In the genomic region with DNA sequence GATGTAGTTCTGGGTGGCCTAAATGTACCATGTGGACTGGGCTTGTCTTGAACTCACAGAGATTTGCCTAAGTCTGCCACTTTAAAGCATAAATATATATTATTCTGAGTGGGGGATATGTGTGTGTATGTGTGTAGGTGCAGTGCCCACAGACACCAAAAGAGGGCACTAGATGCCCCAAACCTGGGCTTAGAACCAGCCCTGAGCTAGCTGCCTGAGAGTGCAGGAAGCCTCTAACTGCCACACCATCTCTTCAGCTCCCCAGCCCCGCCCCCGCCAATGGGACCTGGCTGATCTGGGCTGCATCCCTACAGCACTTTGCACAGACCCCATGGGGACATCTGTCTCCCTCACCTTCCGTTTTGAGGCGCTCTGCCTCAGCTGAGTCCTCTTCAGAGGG, we compare ENCODE assay signal across 11 mouse cellular contexts. TPM values are rescaled to one million over a fixed set of nuclear protein-coding genes. Genes with fewer than 3 reads are reported as not detected.
DNase-seq lines count a peak whose midpoint lies in the region; ATAC-seq and TF ChIP-seq lines count a peak whose summit lies in the region.
"Had no signal": no experiment of that assay in that cellular context is flagged by ENCODE, and none has a peak within 500 bp of the region (broad histone marks: within the 10 kb centered on the region; RNA-seq: fewer than 3 reads in every experiment).

No protein-coding gene starts in this region.

- H3K4me3 ChIP-seq in forebrain, embryonic 14.5 days (ENCODE audit: low read depth, low read length), result no peak overlapping the region
- H3K4me3 ChIP-seq in forebrain, embryonic 15.5 days, result no peak overlapping the region
- H3K4me3 ChIP-seq in midbrain, postnatal 0 days (ENCODE audit: low read depth, low read length), result no peak overlapping the region
- H3K4me3 ChIP-seq in midbrain, embryonic 10.5 days, result no peak overlapping the region
- H3K4me3 ChIP-seq: embryonic facial prominence, embryonic 15.5 days; myocyte had no signal

- H3K4me1 ChIP-seq in forebrain, embryonic 14.5 days (ENCODE audit: control insufficient read depth, insufficient read depth, low read length), result no peaks in the 10 kb centered on the region
- H3K4me1 ChIP-seq in forebrain, embryonic 15.5 days, result no peaks in the 10 kb centered on the region
- H3K4me1 ChIP-seq in midbrain, postnatal 0 days (ENCODE audit: insufficient read depth, low read length), result no peaks in the 10 kb centered on the region
- H3K4me1 ChIP-seq in midbrain, embryonic 10.5 days, result no peaks in the 10 kb centered on the region
- H3K4me1 ChIP-seq: embryonic facial prominence, embryonic 15.5 days had no signal

- H3K9me3 ChIP-seq in forebrain, embryonic 14.5 days (replicated peaks; ENCODE audit: control insufficient read depth, low read length), result no peaks in the 10 kb centered on the region
- H3K9me3 ChIP-seq in forebrain, embryonic 15.5 days, result no peaks in the 10 kb centered on the region
- no peaks in the 10 kb centered on the region for H3K9me3 ChIP-seq in midbrain, postnatal 0 days (ENCODE audit: low read length)
- no peaks in the 10 kb centered on the region for H3K9me3 ChIP-seq in midbrain, embryonic 10.5 days (replicated peaks)
- H3K9me3 ChIP-seq: embryonic facial prominence, embryonic 15.5 days had no signal

- TF ChIP-seq CTCF in midbrain, postnatal 0 days (IDR thresholded peaks at IDR 0.05), result peak; percentile 54

- WGBS in forebrain, embryonic 14.5 days, result 85% methylated on average over 4 of the region's 4 CpGs
- WGBS in forebrain, embryonic 15.5 days, result 95% methylated on average over 4 of the region's 4 CpGs
- WGBS in midbrain, postnatal 0 days, result 85% methylated on average over 4 of the region's 4 CpGs
- 91% methylated on average over 4 of the region's 4 CpGs for WGBS in midbrain, embryonic 10.5 days

- no peak for ATAC-seq in forebrain, embryonic 14.5 days
- no peak; the same call in 1 of the 2 replicates for ATAC-seq in forebrain, embryonic 15.5 days (replicated peaks)
- no peak for ATAC-seq in midbrain, postnatal 0 days (ENCODE audit: low FRiP score)
- ATAC-seq: Patski had no signal

- H3K9ac ChIP-seq in forebrain, embryonic 14.5 days (ENCODE audit: low read length), result no peak overlapping the region
- H3K9ac ChIP-seq in forebrain, embryonic 15.5 days (replicated peaks), result no peak overlapping the region
- no peak overlapping the region for H3K9ac ChIP-seq in midbrain, postnatal 0 days (replicated peaks; ENCODE audit: low read length, poor library complexity, severe bottlenecking)
- H3K9ac ChIP-seq: embryonic facial prominence, embryonic 15.5 days had no signal

- H3K27me3 ChIP-seq in forebrain, embryonic 14.5 days (replicated peaks; ENCODE audit: control insufficient read depth, insufficient read depth, low read length), result no peaks in the 10 kb centered on the region
- no peaks in the 10 kb centered on the region for H3K27me3 ChIP-seq in forebrain, embryonic 15.5 days
- no peaks in the 10 kb centered on the region for H3K27me3 ChIP-seq in midbrain, postnatal 0 days (ENCODE audit: insufficient read depth, low read length)
- no peaks in the 10 kb centered on the region for H3K27me3 ChIP-seq in midbrain, embryonic 10.5 days (ENCODE audit: low read depth, poor library complexity, severe bottlenecking)
- H3K27me3 ChIP-seq: embryonic facial prominence, embryonic 15.5 days; Patski had no signal

- peaks cover 77% of the 10 kb centered on the region for H3K36me3 ChIP-seq in forebrain, embryonic 14.5 days (ENCODE audit: control insufficient read depth, insufficient read depth, low read length)
- H3K36me3 ChIP-seq in forebrain, embryonic 15.5 days, result peaks cover 64% of the 10 kb centered on the region
- H3K36me3 ChIP-seq in midbrain, postnatal 0 days (ENCODE audit: insufficient read depth, low read length), result peaks cover 64% of the 10 kb centered on the region
- peaks cover 97% of the 10 kb centered on the region for H3K36me3 ChIP-seq in midbrain, embryonic 10.5 days

- peak; percentile 23 for DNase-seq in forebrain, embryonic 14.5 days (ENCODE audit: low spot score)
- peak; percentile 21 for DNase-seq in midbrain, postnatal 0 days (ENCODE audit: low spot score)
- DNase-seq in midbrain, embryonic 10.5 days (ENCODE audit: low spot score), result no peak
- peak; percentile 57 for DNase-seq in liver
- peak; percentile 53 for DNase-seq in thymus, postnatal 14 days
- no peak for DNase-seq in right cerebral cortex, postnatal 25 days
- DNase-seq in cerebellum, postnatal 4 days (ENCODE audit: low spot score in 2 of 2), result no peak

- no peak overlapping the region for H3K4me2 ChIP-seq in forebrain, embryonic 14.5 days (ENCODE audit: low read length)
- H3K4me2 ChIP-seq in forebrain, embryonic 15.5 days (replicated peaks), result no peak overlapping the region
- H3K4me2 ChIP-seq in midbrain, postnatal 0 days (ENCODE audit: low read depth, low read length, poor library complexity, severe bottlenecking), result no peak overlapping the region
- H3K4me2 ChIP-seq: embryonic facial prominence, embryonic 15.5 days had no signal

- H3K27ac ChIP-seq in forebrain, embryonic 14.5 days (ENCODE audit: low read depth, low read length), result no peak overlapping the region
- H3K27ac ChIP-seq in forebrain, embryonic 15.5 days (replicated peaks), result no peak overlapping the region
- H3K27ac ChIP-seq in midbrain, postnatal 0 days (ENCODE audit: low read depth, low read length), result no peak overlapping the region
- H3K27ac ChIP-seq in midbrain, embryonic 10.5 days (replicated peaks), result no peak overlapping the region
- H3K27ac ChIP-seq: embryonic facial prominence, embryonic 15.5 days had no signal

RNA-seq across cellular contexts. Expression of a gene that starts 9.3 kb away (rescaled TPM):
- polyA plus RNA-seq in forebrain, embryonic 14.5 days (2014; fragmentation: Nextera tagmentation; extraction: Ambion mirVana), result 304 and 312 TPM in 2 replicates
- 316 and 320 TPM in 2 replicates for polyA plus RNA-seq in forebrain, embryonic 15.5 days (2015; fragmentation: Nextera tagmentation; extraction: Ambion mirVana)
- 216 and 236 TPM in 2 replicates for total RNA-seq in midbrain, postnatal 0 days (2014; rRNA removed)
- 325 and 348 TPM in 2 replicates for polyA plus RNA-seq in midbrain, postnatal 0 days (2015; fragmentation: Nextera tagmentation; extraction: Ambion mirVana)
- 289 and 314 TPM in 2 replicates for polyA plus RNA-seq in midbrain, embryonic 10.5 days (2016; fragmentation: Nextera tagmentation; extraction: Ambion mirVana)

RNA-seq across cellular contexts. Expression of a gene that starts 13.4 kb away (rescaled TPM):
- 20.7 and 26.9 TPM in 2 replicates for polyA plus RNA-seq in forebrain, embryonic 14.5 days (2014; fragmentation: Nextera tagmentation; extraction: Ambion mirVana)
- polyA plus RNA-seq in forebrain, embryonic 15.5 days (2015; fragmentation: Nextera tagmentation; extraction: Ambion mirVana), result 46.3 TPM in 2 replicates
- total RNA-seq in midbrain, postnatal 0 days (2014; rRNA removed), result 115 and 122 TPM in 2 replicates
- 50.2 and 54.7 TPM in 2 replicates for polyA plus RNA-seq in midbrain, postnatal 0 days (2015; fragmentation: Nextera tagmentation; extraction: Ambion mirVana)
- polyA plus RNA-seq in midbrain, embryonic 10.5 days (2016; fragmentation: Nextera tagmentation; extraction: Ambion mirVana), result 17.4 and 26.6 TPM in 2 replicates

RNA-seq across cellular contexts. Expression of a gene that starts 19.2 kb away (rescaled TPM):
- 38.9 and 45.6 TPM in 2 replicates for polyA plus RNA-seq in forebrain, embryonic 14.5 days (2014; fragmentation: Nextera tagmentation; extraction: Ambion mirVana)
- 60.0 and 61.7 TPM in 2 replicates for polyA plus RNA-seq in forebrain, embryonic 15.5 days (2015; fragmentation: Nextera tagmentation; extraction: Ambion mirVana)
- total RNA-seq in midbrain, postnatal 0 days (2014; rRNA removed), result 59.9 and 67.1 TPM in 2 replicates
- 35.2 and 35.8 TPM in 2 replicates for polyA plus RNA-seq in midbrain, postnatal 0 days (2015; fragmentation: Nextera tagmentation; extraction: Ambion mirVana)
- polyA plus RNA-seq in midbrain, embryonic 10.5 days (2016; fragmentation: Nextera tagmentation; extraction: Ambion mirVana), result 87.1 and 107 TPM in 2 replicates

RNA-seq across cellular contexts. Expression of a gene that starts 25.2 kb away (rescaled TPM):
- 19.0 and 21.0 TPM in 2 replicates for polyA plus RNA-seq in forebrain, embryonic 14.5 days (2014; fragmentation: Nextera tagmentation; extraction: Ambion mirVana)
- 32.6 and 36.0 TPM in 2 replicates for polyA plus RNA-seq in forebrain, embryonic 15.5 days (2015; fragmentation: Nextera tagmentation; extraction: Ambion mirVana)
- total RNA-seq in midbrain, postnatal 0 days (2014; rRNA removed), result 104 and 119 TPM in 2 replicates
- polyA plus RNA-seq in midbrain, postnatal 0 days (2015; fragmentation: Nextera tagmentation; extraction: Ambion mirVana), result 95.2 and 98.3 TPM in 2 replicates
- 3.0 and 6.4 TPM in 2 replicates for polyA plus RNA-seq in midbrain, embryonic 10.5 days (2016; fragmentation: Nextera tagmentation; extraction: Ambion mirVana)

RNA-seq across cellular contexts. Expression of a gene that starts 35.9 kb away (rescaled TPM):
- 15.3 and 20.8 TPM in 2 replicates for polyA plus RNA-seq in forebrain, embryonic 14.5 days (2014; fragmentation: Nextera tagmentation; extraction: Ambion mirVana)
- 30.8 and 32.1 TPM in 2 replicates for polyA plus RNA-seq in forebrain, embryonic 15.5 days (2015; fragmentation: Nextera tagmentation; extraction: Ambion mirVana)
- 27.6 and 40.7 TPM in 2 replicates for total RNA-seq in midbrain, postnatal 0 days (2014; rRNA removed)
- 29.5 and 29.9 TPM in 2 replicates for polyA plus RNA-seq in midbrain, postnatal 0 days (2015; fragmentation: Nextera tagmentation; extraction: Ambion mirVana)
- 6.0 and 8.4 TPM in 2 replicates for polyA plus RNA-seq in midbrain, embryonic 10.5 days (2016; fragmentation: Nextera tagmentation; extraction: Ambion mirVana)

Comparison
In these comparisons a context has a peak if more than half of its experiments do, and no peak if none do; other contexts are left out.
1. DNase-seq: peak in forebrain, embryonic 14.5 days (single experiment), midbrain, postnatal 0 days (single experiment), liver (single experiment) and thymus, postnatal 14 days (single experiment); none in midbrain, embryonic 10.5 days (single experiment), right cerebral cortex, postnatal 25 days (single experiment) and cerebellum, postnatal 4 days (0 of 2).